Mouse (Mus musculus) CH12.LX (cell line): ENCODE measurements around the gene Pmf1.

ENCODE experiments used
- CHD1 ChIP-seq: IDR thresholded peaks from 2 replicates; pipeline ENCODE4 v1.6.1; 2012; ENCODE audit warnings: low read depth, low read length, improper control_type of control experiment, inconsistent platforms
- CHD2 ChIP-seq: IDR thresholded peaks from 2 replicates; pipeline ENCODE4 v1.6.1; 2011; ENCODE audit warnings: low read length, improper control_type of control experiment
- CTCF ChIP-seq, 2 experiments: IDR thresholded peaks in 1 of 2; conservative IDR thresholded peaks in 1 of 2; 2 replicates each; pipeline ENCODE4 v1.5.1; 2011 to 2012; ENCODE audit warnings: low read depth in 2 of 2, low read length in 2 of 2, improper control_type of control experiment in 1 of 2, inconsistent platforms in 1 of 2, mild to moderate bottlenecking in 1 of 2, moderate library complexity in 1 of 2
- E2F4 ChIP-seq: IDR thresholded peaks from 2 replicates; pipeline ENCODE4 v1.6.1; 2011; ENCODE audit warnings: low read depth, low read length, improper control_type of control experiment; ENCODE audit not compliant: insufficient replicate concordance
- ELF1 ChIP-seq: IDR thresholded peaks from 2 replicates; pipeline ENCODE4 v1.6.1; 2014; ENCODE audit warnings: low read depth, mild to moderate bottlenecking, inconsistent platforms, low read length, improper control_type of control experiment
- JUND ChIP-seq: conservative IDR thresholded peaks from 2 replicates; pipeline ENCODE4 v1.6.1; 2011; ENCODE audit warnings: low read depth, low read length, improper control_type of control experiment
- NRF1 ChIP-seq: IDR thresholded peaks from 2 replicates; pipeline ENCODE4 v1.6.1; 2014; ENCODE audit warnings: low read depth, mild to moderate bottlenecking, inconsistent platforms, low read length, improper control_type of control experiment, moderate library complexity
- POLR2A ChIP-seq: IDR thresholded peaks from 2 replicates; pipeline ENCODE4 v1.6.1; 2011; ENCODE audit warnings: low read depth, mild to moderate bottlenecking, improper control_type of control experiment, low read length
- RAD21 ChIP-seq: IDR thresholded peaks from 2 replicates; pipeline ENCODE4 v1.6.1; 2011; ENCODE audit warnings: low read depth, mild to moderate bottlenecking, low read length, improper control_type of control experiment, moderate library complexity
- RCOR1 ChIP-seq: conservative IDR thresholded peaks from 2 replicates; pipeline ENCODE4 v1.6.1; 2012; ENCODE audit warnings: low read depth, mild to moderate bottlenecking, inconsistent platforms, low read length, improper control_type of control experiment
- ZKSCAN1 ChIP-seq: IDR thresholded peaks from 2 replicates; pipeline ENCODE4 v1.6.1; 2012; ENCODE audit warnings: low read depth, inconsistent platforms, low read length, improper control_type of control experiment, borderline replicate concordance
- ZMIZ1 ChIP-seq: IDR thresholded peaks from 2 replicates; pipeline ENCODE4 v1.6.1; 2012; ENCODE audit warnings: low read depth, mild to moderate bottlenecking, inconsistent platforms, low read length, improper control_type of control experiment
- ZNF384 ChIP-seq: IDR thresholded peaks from 2 replicates; pipeline ENCODE4 v1.6.1; 2012; ENCODE audit warnings: low read depth, low read length, improper control_type of control experiment, inconsistent platforms

DNA sequence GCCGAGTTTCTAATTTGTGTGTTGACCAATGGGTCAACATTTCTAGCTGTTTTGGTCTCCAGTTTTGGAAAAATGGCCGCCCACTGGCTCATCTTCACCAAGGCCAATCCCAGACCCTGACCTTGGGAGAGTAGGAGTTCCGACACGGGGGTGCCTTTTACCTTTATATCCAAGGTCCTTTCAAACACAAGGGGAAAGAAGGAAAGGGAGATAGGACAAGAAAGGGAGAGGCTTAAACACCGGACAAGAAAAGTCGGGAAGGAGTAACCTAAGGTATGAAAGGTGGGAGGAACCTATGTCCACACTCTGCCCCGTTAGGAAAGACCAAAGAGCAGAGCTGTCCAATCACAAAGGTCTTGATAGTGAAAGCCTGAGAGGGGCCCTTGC lies 507 bp upstream of the Pmf1 start:
- no peak for TF ChIP-seq POLR2A
- TF ChIP-seq RAD21 = no peak
- no peak for TF ChIP-seq NRF1
- no peak for TF ChIP-seq CHD1
- no peak for TF ChIP-seq RCOR1
- TF ChIP-seq CHD2 = no peak
- no peak for TF ChIP-seq JUND
- TF ChIP-seq ZNF384 = no peak
- no peak for TF ChIP-seq ELF1
- no peak for TF ChIP-seq CTCF (conservative IDR thresholded peaks at IDR 0.05 in 1 of 2, IDR thresholded peaks at IDR 0.05 in 1 of 2; ENCODE audit: low read depth in 2 of 2, low read length in 2 of 2)
- no peak for TF ChIP-seq ZMIZ1
- TF ChIP-seq ZKSCAN1 = no peak
- TF ChIP-seq E2F4 = no peak
